Mouse (Mus musculus) megakaryocyte, embryonic 14.5 days (primary cell): ENCODE data around the gene Upf1. TPM values are rescaled to one million over a fixed set of nuclear protein-coding genes. Genes with fewer than 3 reads are reported as not detected.

ENCODE experiments used
- H3K27me3 ChIP-seq: replicated peaks from 2 replicates; pipeline ENCODE3; 2012; ENCODE audit warnings: inconsistent platforms
- H3K36me3 ChIP-seq: replicated peaks from 2 replicates; pipeline ENCODE3; 2012; ENCODE audit warnings: low read length, inconsistent platforms, mixed read lengths
- H3K4me1 ChIP-seq: 2 replicates; pipeline ENCODE4 v1.6.1; 2012; ENCODE audit warnings: inconsistent platforms
- H3K4me3 ChIP-seq: replicated peaks from 2 replicates; pipeline ENCODE3; 2012; ENCODE audit warnings: moderate library complexity, mild to moderate bottlenecking, inconsistent platforms
- H3K9me3 ChIP-seq: 2 replicates; pipeline ENCODE4 v1.6.1; 2012; ENCODE audit warnings: inconsistent platforms
- FLI1 ChIP-seq: IDR thresholded peaks from 2 replicates; pipeline ENCODE4 v1.6.1; 2012; ENCODE audit warnings: low read length, inconsistent platforms, mixed read lengths
- GATA1 ChIP-seq: IDR thresholded peaks from 3 replicates; pipeline ENCODE4 v1.6.1; 2012; ENCODE audit warnings: mixed read lengths, low read length, inconsistent platforms, borderline replicate concordance
- polyA plus RNA-seq: library from polyadenylated mRNA; stranded (reverse); fragments of >175 nt; gene quantifications from 2 replicates; pipeline ENCODE4 v1.2.3, GENCODE M21; 2012; ENCODE audit warnings: low replicate concordance; ENCODE audit not compliant: insufficient read depth

The Upf1 gene
- polyA plus RNA-seq, 1 experiment = 75.0 TPM

DNA sequence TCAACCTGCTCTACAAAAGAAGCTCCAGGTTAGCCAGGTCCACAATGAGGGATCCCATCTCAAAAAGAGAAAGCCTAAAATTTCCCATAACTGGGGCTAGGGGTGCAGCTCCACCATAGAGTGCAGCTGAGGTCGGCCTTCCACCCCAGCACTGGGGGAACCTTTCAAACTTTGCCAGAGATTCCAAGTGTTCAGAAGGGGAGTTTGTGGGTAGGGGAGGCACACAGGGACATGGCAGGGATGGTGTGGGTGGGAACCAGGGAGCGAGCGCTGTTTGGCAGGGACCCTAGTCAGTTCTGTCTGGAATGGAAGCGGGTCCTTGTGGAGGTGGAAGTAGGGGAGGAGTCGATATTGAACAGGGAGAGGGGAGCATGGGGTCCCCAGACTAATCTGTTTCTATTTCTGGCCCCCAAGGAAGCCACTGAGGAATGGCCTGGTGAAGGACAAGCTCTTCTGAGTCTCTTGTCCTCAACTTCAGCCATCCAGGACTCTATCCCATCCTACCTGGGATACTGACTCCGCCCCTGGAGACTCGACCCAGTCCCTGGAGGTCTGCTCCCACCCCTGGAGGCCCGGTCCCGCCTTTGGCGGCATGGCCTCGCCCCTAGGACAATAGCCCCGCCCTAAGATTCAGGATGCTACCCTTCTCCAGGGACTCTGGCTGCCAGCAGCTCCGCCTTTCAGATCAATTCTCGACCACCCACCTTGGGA lies 23.8 kb downstream of the Upf1 start, which contains the start of gene Gdf1:
Gdf1 (plus strand) TSS at position 694 of the 711 bp plus-strand sequence.
- no peaks in the 10 kb centered on the region for H3K27me3 ChIP-seq
- TF ChIP-seq FLI1 = no peak
- no peak for TF ChIP-seq GATA1
- H3K9me3 ChIP-seq = peaks cover 11% of the 10 kb centered on the region; the same call in 1 of the 2 replicates
- H3K4me1 ChIP-seq = peaks cover 43% of the 10 kb centered on the region
- peaks cover 49% of the 10 kb centered on the region for H3K36me3 ChIP-seq
- H3K4me3 ChIP-seq = peak within 1 kb of the TSS; percentile 40

- peak; percentile 34; the same call in 1 of the 3 replicates for TF ChIP-seq GATA1
- no peak for TF ChIP-seq FLI1
- peaks cover 7% of the 10 kb centered on the region for H3K27me3 ChIP-seq
- H3K4me1 ChIP-seq = peaks cover 55% of the 10 kb centered on the region
- H3K36me3 ChIP-seq = peaks cover 31% of the 10 kb centered on the region
- H3K4me3 ChIP-seq = peak overlapping the region; percentile 56
- peaks cover 8% of the 10 kb centered on the region; the same call in 1 of the 2 replicates for H3K9me3 ChIP-seq
Measured at GRCm38 (mm10) chr8:70327512-70327911, 25.6 kb downstream of the Upf1 start.

GRCm38 (mm10) chr8:70323716-70324115 lies 29.4 kb downstream of the Upf1 start:
- H3K27me3 ChIP-seq = peaks cover 36% of the 10 kb centered on the region
- no peak for TF ChIP-seq GATA1
- TF ChIP-seq FLI1 = no peak
- H3K36me3 ChIP-seq = no peaks in the 10 kb centered on the region
- H3K4me3 ChIP-seq = no peak overlapping the region
- H3K9me3 ChIP-seq = no peaks in the 10 kb centered on the region
- H3K4me1 ChIP-seq = peaks cover 42% of the 10 kb centered on the region

DNA sequence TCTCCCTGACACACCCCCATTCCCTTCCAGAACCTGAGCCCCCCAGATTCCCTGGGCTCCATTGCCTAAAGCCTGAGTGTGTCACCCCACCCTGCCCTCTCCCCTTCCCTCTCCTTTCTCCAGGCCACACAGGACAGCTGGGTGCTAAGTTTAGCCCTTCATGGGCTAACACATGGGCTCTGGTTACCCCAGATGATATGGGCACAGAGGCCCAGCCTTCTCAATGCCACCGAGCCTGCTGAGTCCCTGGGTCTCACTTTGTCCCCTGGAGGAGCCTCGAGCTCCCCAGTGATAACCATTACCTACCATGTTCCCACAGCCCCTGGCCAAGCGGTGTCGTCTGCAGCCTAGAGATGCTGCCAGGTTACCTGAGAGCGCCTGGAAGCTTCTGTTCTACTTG lies 35.2 kb downstream of the Upf1 start:
- peaks cover 70% of the 10 kb centered on the region for H3K27me3 ChIP-seq
- H3K4me3 ChIP-seq = no peak overlapping the region
- TF ChIP-seq FLI1 (no peak), GATA1 (no peak)
- peaks cover 38% of the 10 kb centered on the region for H3K4me1 ChIP-seq
- H3K9me3 ChIP-seq = no peaks in the 10 kb centered on the region
- peaks cover 13% of the 10 kb centered on the region for H3K36me3 ChIP-seq

DNA sequence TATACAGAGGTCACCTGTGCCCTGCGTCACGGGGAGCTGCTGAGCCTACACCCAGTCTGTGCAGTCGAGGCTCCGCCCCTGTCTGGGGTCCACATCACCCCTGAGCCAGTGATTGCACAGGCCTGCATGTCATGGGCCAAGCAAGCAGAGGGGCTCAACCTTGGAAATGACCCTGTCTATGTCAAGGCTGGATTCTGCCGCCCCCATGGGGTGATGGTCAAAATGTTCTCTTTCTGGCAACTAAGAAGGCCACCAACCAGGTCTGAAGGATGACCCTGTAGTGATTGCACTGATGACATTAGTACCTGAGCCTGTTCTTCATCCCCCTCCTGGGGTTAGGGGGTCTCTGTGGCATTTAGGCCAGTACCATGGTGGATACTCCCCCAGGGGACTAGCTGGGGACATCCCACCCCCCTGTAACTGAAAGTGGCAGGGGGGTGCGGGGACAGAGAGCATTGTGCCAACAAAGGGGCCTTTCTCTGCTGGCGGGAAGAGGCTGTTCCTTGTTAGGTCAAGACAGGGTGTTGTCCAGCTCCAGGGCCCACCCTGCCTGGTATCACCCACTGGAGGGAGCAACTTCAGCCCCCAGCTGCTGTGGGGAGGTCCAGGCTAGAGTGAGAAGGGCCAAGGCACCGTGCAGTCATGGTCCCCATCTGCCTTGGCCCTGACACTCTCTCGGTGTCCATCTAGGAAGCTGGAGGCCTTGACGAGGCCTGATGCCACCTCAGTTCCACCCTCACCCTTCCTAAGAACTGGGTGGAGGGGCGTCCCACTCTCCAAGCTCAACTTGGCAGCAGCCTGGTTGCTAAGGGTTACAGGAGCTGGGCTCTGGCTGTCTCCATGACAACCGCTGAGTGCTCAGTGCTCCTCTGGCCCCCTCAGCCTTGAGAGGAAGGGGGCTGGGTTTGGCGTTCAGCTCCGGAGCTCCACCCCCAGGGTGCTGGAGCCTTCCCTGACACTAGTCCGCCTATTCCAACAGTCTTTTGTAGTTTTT lies 36.3 kb downstream of the Upf1 start:
- Histone ChIP-seq H3K9me3 (no peaks in the 10 kb centered on the region), H3K27me3 (peaks cover 60% of the 10 kb centered on the region), H3K4me3 (peak overlapping the region; percentile 92), H3K4me1 (peaks cover 35% of the 10 kb centered on the region), H3K36me3 (peaks cover 23% of the 10 kb centered on the region)
- TF ChIP-seq GATA1 = no peak
- no peak for TF ChIP-seq FLI1

DNA sequence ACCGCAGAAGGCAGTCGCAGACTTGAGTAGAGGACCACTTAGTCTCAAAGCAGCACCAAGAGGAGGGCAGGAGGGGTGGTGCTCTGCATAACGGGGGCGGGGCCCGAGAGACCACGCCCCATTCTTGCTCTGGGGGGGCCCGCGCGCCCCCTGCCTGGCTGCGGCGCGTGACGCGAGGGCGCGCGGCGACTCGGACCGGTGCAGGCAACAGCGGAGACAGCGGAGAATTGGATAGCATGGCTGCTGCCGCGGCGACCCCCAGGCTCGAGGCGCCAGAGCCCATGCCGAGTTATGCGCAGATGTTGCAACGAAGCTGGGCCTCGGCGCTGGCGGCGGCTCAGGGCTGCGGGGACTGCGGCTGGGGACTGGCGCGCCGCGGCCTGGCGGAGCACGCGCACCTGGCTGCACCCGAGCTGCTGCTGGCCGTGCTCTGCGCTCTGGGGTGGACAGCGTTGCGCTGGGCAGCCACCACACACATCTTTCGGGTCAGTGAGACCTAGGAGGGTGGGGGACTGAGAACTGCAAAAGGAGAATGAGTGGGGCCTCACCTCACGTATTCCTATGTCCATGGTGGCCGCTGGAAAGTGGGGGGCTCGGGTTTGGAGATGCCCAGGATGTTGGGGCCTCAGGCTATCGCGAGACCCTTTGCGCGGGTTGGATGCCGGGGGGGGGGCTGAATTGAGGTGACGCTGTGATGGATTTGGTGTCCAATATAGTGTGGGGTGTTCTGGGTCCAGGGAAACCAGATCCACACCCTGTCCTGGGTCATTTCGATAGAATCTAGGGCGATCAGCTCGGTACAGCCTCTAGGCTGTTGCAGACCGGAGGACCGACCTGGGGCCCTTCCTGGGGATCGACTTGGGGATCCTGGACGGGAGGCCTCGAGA lies 37.2 kb downstream of the Upf1 start, which contains the start of gene Cers1:
Cers1 (plus strand) TSS at position 152 of the 887 bp plus-strand sequence.
- TF ChIP-seq GATA1 (no peak), FLI1 (no peak)
- Histone ChIP-seq H3K27me3 (peaks cover 54% of the 10 kb centered on the region), H3K36me3 (peaks cover 32% of the 10 kb centered on the region), H3K9me3 (no peaks in the 10 kb centered on the region), H3K4me3 (peak within 1 kb of the TSS; percentile 92), H3K4me1 (peaks cover 32% of the 10 kb centered on the region)

DNA sequence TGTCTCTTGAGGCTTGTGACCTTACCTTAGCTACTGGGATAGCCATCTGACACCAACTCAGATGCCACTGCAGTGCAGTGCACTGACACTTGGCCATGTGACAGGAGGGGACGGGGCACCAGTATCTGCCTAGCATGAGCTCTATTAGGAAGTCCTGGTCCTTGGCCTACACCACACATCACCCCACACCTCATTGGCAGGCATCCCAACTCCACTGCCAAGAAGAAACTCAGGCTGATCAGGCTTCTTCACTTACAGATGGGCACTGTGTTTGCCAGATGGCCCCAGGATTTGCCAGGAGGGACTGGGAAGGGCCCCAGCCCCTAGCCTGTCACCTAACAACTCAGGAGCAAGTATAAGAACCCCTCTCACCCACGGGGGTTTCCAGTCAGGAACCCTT lies 39.7 kb downstream of the Upf1 start:
- H3K9me3 ChIP-seq = no peaks in the 10 kb centered on the region
- peaks cover 33% of the 10 kb centered on the region for H3K4me1 ChIP-seq
- H3K4me3 ChIP-seq = no peak overlapping the region
- no peak for TF ChIP-seq GATA1
- no peak for TF ChIP-seq FLI1
- peaks cover 36% of the 10 kb centered on the region for H3K27me3 ChIP-seq
- peaks cover 54% of the 10 kb centered on the region for H3K36me3 ChIP-seq

DNA sequence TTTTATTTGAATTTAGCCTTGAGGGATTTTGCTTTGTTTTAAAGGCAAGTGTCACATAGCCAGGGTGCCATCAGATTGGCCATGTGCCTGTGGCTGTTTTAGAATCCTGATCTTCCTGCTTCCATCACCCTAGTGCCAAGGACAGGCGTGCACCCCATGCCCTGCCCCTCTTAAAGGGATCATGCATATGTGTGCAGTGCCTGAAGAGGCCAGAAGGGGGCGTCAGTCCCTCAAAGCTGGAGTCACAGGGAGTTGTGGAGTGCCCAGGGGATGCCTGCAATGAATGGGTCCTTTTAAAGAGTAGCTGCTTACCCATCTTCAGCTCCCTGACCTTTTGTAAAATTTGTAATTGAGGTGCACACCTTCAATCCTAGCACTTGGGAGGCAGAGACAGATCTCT lies 43.8 kb downstream of the Upf1 start:
- Histone ChIP-seq H3K4me1 (peaks cover 35% of the 10 kb centered on the region), H3K9me3 (no peaks in the 10 kb centered on the region), H3K36me3 (peaks cover 95% of the 10 kb centered on the region), H3K4me3 (no peak overlapping the region), H3K27me3 (no peaks in the 10 kb centered on the region)
- TF ChIP-seq GATA1 (no peak), FLI1 (no peak)

GRCm38 (mm10) chr8:70302901-70303300 lies 50.2 kb downstream of the Upf1 start:
- H3K9me3 ChIP-seq = no peaks in the 10 kb centered on the region
- H3K36me3 ChIP-seq = peaks cover 70% of the 10 kb centered on the region
- TF ChIP-seq GATA1 (no peak), FLI1 (no peak)
- no peaks in the 10 kb centered on the region for H3K27me3 ChIP-seq
- H3K4me3 ChIP-seq = peak overlapping the region; percentile 99
- peaks cover 57% of the 10 kb centered on the region for H3K4me1 ChIP-seq
